In the genomic region with DNA sequence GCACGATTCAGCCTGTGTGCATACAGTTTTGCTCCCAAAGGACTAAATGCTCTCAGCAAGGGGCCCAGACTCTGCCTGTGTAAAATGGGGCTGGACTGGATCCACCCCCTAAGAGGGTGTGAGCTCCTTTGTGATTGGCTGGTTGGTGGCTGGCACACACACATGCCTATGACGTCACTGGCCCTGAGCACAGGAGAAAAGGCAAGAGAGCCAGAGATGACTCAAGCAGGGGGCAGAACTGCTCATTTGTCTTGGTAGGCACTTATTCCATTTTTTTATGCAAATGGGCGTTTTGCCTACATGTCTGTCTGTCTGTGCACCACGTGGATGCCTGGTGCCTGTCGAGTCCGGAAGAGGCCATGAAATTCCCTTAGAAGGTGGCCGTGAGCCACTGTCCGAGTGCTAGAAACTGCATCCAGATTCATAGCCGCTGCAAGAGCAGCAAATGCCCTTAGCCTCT, we compare ENCODE assay signal across 7 mouse cellular contexts. TPM values are rescaled to one million over a fixed set of nuclear protein-coding genes. Genes with fewer than 3 reads are reported as not detected.
DNase-seq lines count a peak whose midpoint lies in the region; ATAC-seq lines count a peak whose summit lies in the region.

No protein-coding gene starts in this region.

- H3K27ac ChIP-seq in forebrain, embryonic 15.5 days (replicated peaks), result no peak overlapping the region
- peak overlapping the region; percentile 69 for H3K27ac ChIP-seq in hindbrain, embryonic 13.5 days

- H3K4me1 ChIP-seq in forebrain, embryonic 15.5 days, result peaks cover 9% of the 10 kb centered on the region
- peaks cover 22% of the 10 kb centered on the region for H3K4me1 ChIP-seq in hindbrain, embryonic 13.5 days (replicated peaks)

- H3K4me3 ChIP-seq in forebrain, embryonic 15.5 days, result peak overlapping the region; percentile 28
- H3K4me3 ChIP-seq in hindbrain, embryonic 13.5 days, result peak overlapping the region; percentile 26

- WGBS in forebrain, embryonic 15.5 days, result 19% methylated on average over 9 of the region's 9 CpGs
- 30% methylated on average over 9 of the region's 9 CpGs for whole genome bisulfite sequencing in hindbrain, embryonic 13.5 days

- peak overlapping the region; percentile 31 for H3K9ac ChIP-seq in forebrain, embryonic 15.5 days (replicated peaks)
- peak overlapping the region; percentile 65 for H3K9ac ChIP-seq in hindbrain, embryonic 13.5 days

- ATAC-seq in forebrain, embryonic 15.5 days (replicated peaks), result peak; percentile 78
- peak; percentile 84 for ATAC-seq in hindbrain, embryonic 13.5 days (ENCODE audit: low FRiP score)

- DNase-seq in NIH3T3 (ENCODE audit: low read depth), result peak; percentile 94
- peak; percentile 79 for DNase-seq in c-Kit-positive CD71-positive TER-119-positive erythroid progenitor cells, embryonic 14.5 days (ENCODE audit: low spot score)
- DNase-seq in left cerebral cortex, adult 18-20 months (ENCODE audit: low spot score in 2 of 2), result peak; percentile 40 to 46
- DNase-seq in lung, postnatal 14 days, result peak; percentile 53
- peak; percentile 52 for DNase-seq in ovary, postnatal 36 days (ENCODE audit: low spot score)

- H3K27me3 ChIP-seq in forebrain, embryonic 15.5 days, result no peaks in the 10 kb centered on the region
- 0 out of 2 replicates have a peak, but pooled peaks cover 6% of the 10 kb centered on the region for H3K27me3 ChIP-seq in hindbrain, embryonic 13.5 days

- H3K9me3 ChIP-seq in forebrain, embryonic 15.5 days, result no peaks in the 10 kb centered on the region
- H3K9me3 ChIP-seq in hindbrain, embryonic 13.5 days, result no peaks in the 10 kb centered on the region

- H3K4me2 ChIP-seq in forebrain, embryonic 15.5 days (replicated peaks), result peak overlapping the region; percentile 37
- H3K4me2 ChIP-seq in hindbrain, embryonic 13.5 days, result peak overlapping the region; percentile 46

- H3K36me3 ChIP-seq in forebrain, embryonic 15.5 days, result no peaks in the 10 kb centered on the region
- H3K36me3 ChIP-seq in hindbrain, embryonic 13.5 days, result no peaks in the 10 kb centered on the region

RNA-seq across cellular contexts. Expression of a gene that starts 10.7 kb away (rescaled TPM):
- not detected in 2 replicates for polyA plus RNA-seq in forebrain, embryonic 15.5 days (2015; fragmentation: Nextera tagmentation; extraction: Ambion mirVana)
- polyA plus RNA-seq in hindbrain, embryonic 13.5 days (2015; fragmentation: Nextera tagmentation; extraction: Ambion mirVana), result not detected in 2 replicates
- total RNA-seq in left cerebral cortex, adult 18-20 months (2021), result not detected

RNA-seq across cellular contexts. Expression of a gene that starts 19.0 kb away (rescaled TPM):
- polyA plus RNA-seq in forebrain, embryonic 15.5 days (2015; fragmentation: Nextera tagmentation; extraction: Ambion mirVana), result 1.9 and 2.4 TPM in 2 replicates
- polyA plus RNA-seq in hindbrain, embryonic 13.5 days (2015; fragmentation: Nextera tagmentation; extraction: Ambion mirVana), result 1.8 and 2.7 TPM in 2 replicates
- 1 to 10 TPM; 7.3 to 8.2 TPM for total RNA-seq in left cerebral cortex, adult 18-20 months (2021)

RNA-seq across cellular contexts. Expression of a gene that starts 50.9 kb away (rescaled TPM):
- 0.20 and 0.23 TPM in 2 replicates for polyA plus RNA-seq in forebrain, embryonic 15.5 days (2015; fragmentation: Nextera tagmentation; extraction: Ambion mirVana)
- polyA plus RNA-seq in hindbrain, embryonic 13.5 days (2015; fragmentation: Nextera tagmentation; extraction: Ambion mirVana), result 0.29 and 0.43 TPM in 2 replicates
- 1 to 10 TPM; 1.4 to 2.0 TPM for total RNA-seq in left cerebral cortex, adult 18-20 months (2021)

Comparison
In these comparisons a context has a peak if more than half of its experiments do, and no peak if none do; other contexts are left out.
1. DNase-seq: peak in every context shown above with its lines; median percentile 94 in NIH3T3; 79 in c-Kit-positive CD71-positive TER-119-positive erythroid progenitor cells, embryonic 14.5 days; 53 in lung, postnatal 14 days; 52 in ovary, postnatal 36 days; 43 in left cerebral cortex, adult 18-20 months.